Mouse (Mus musculus) neural tube, embryonic 12.5 days (tissue): Measurements from ENCODE around the gene Grcc10. TPM values are rescaled to one million over a fixed set of nuclear protein-coding genes. Genes with fewer than 3 reads are reported as not detected.
A peak's percentile ranks its signal among the peaks of the same experiment; 100 is the strongest.

Source experiments
- ATAC-seq: fragments of 200-750 bp; cut with Nextera tagmentation; 2 replicates; pipeline ENCODE4 v1.8.0; 2017; ENCODE audit warnings: low read depth, mild to moderate bottlenecking, moderate TSS enrichment, moderate library complexity; ENCODE audit not compliant: low FRiP score
- H3K27ac ChIP-seq: fragments of 300-500 bp; sonication (generic); 2 replicates; pipeline ENCODE4 v1.5.1; 2016
- H3K27me3 ChIP-seq: fragments of 300-500 bp; sonication (generic); replicated peaks from 2 replicates; pipeline ENCODE4 v1.6.1; 2016; ENCODE audit warnings: mild to moderate bottlenecking
- H3K36me3 ChIP-seq: fragments of 300-500 bp; sonication (generic); 2 replicates; pipeline ENCODE4 v1.6.1; 2016; ENCODE audit warnings: mild to moderate bottlenecking
- H3K4me1 ChIP-seq: fragments of 300-500 bp; sonication (generic); 2 replicates; pipeline ENCODE4 v1.6.1; 2016
- H3K4me2 ChIP-seq: fragments of 300-500 bp; sonication (generic); replicated peaks from 2 replicates; pipeline ENCODE4 v1.6.1; 2016; ENCODE audit warnings: mild to moderate bottlenecking
- H3K4me3 ChIP-seq: fragments of 300-500 bp; sonication (generic); 2 replicates; pipeline ENCODE4 v1.5.1; 2016
- H3K9ac ChIP-seq: fragments of 300-500 bp; sonication (generic); 2 replicates; pipeline ENCODE4 v1.6.1; 2016; ENCODE audit warnings: mild to moderate bottlenecking
- H3K9me3 ChIP-seq: fragments of 300-500 bp; sonication (generic); 2 replicates; pipeline ENCODE4 v1.6.1; 2016; ENCODE audit warnings: mild to moderate bottlenecking
- WGBS: fragments of 180-500 bp; shearing (Covaris S2); methylation state at CpG from one replicate; pipeline ENCODE4 v1.1.7; 2016; 5-methylcytosine and 5-hydroxymethylcytosine counted together
- polyA plus RNA-seq: library from polyadenylated mRNA; unstranded; fragments of >200 nt; fragmentation: Nextera tagmentation; extraction: Ambion mirVana; gene quantifications from 2 replicates; pipeline ENCODE4 v1.2.1, GENCODE M21; 2016

Grcc10 gene
- polyA plus RNA-seq, 1 experiment from 2014 or later, result 527 TPM

- no peak for ATAC-seq
- Histone ChIP-seq H3K27me3 (no peaks in the 10 kb centered on the region), H3K4me3 (peak overlapping the region; percentile 64), H3K9ac (peak overlapping the region; percentile 40), H3K4me1 (peaks cover 44% of the 10 kb centered on the region), H3K27ac (peak overlapping the region; percentile 99; the same call in 1 of the 2 replicates), H3K9me3 (no peaks in the 10 kb centered on the region), H3K36me3 (peaks cover 29% of the 10 kb centered on the region), H3K4me2 (peak overlapping the region; percentile 77)
- WGBS, result 71% methylated on average over 3 of the region's 3 CpGs
These were observed 668 bp upstream of the Grcc10 start for GRCm38 (mm10) chr6:124741842-124742241.

DNA sequence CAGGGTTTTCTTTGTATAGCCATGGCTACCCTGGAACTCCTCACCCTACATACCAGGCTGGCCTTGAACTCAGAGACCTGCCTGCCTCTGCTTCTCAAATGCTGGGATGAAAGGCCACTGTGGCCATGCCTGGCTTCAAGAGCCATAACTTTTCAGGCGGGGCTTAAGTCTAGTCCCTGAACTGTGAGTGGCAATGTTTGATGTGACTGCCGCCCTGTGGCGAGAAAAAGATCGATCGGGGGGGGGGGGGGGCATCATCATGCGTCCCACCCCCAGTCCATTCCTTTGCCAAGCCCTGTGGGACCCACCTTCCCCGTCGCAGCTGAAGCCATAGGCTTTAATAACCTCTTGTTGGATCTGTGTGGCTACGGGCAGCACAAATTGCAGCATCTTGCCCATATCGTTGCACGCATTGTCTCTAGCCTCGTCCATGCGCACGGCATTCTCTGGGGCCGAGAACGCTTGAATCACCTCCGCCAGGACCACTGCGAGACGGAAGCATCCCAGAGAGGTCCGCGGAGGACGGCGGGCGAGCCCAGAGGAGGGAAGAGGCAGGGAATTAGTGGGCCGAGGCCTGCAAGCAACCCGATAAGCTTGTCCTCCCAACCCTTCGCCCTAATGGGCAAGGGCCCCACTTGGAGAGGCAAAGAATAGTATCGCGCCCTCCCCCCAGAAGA lies 825 bp downstream of the Grcc10 start:
- H3K4me3 ChIP-seq, result peak overlapping the region; percentile 64
- peak overlapping the region; percentile 99 for H3K27ac ChIP-seq
- H3K36me3 ChIP-seq, result peaks cover 25% of the 10 kb centered on the region
- peak overlapping the region; percentile 89 for H3K9ac ChIP-seq
- H3K27me3 ChIP-seq, result no peaks in the 10 kb centered on the region
- WGBS, result under 1% methylated on average over 29 of the region's 29 CpGs
- peak; percentile 29 for ATAC-seq
- peaks cover 32% of the 10 kb centered on the region for H3K4me1 ChIP-seq
- no peaks in the 10 kb centered on the region for H3K9me3 ChIP-seq
- H3K4me2 ChIP-seq, result peak overlapping the region; percentile 77

- no peak for ATAC-seq
- no peaks in the 10 kb centered on the region for H3K27me3 ChIP-seq
- H3K9ac ChIP-seq, result no peak overlapping the region
- no peak overlapping the region for H3K4me3 ChIP-seq
- 83% methylated on average over 10 of the region's 10 CpGs for WGBS
- H3K4me2 ChIP-seq, result 0 out of 2 replicates have a peak overlapping the region, but pooled peaks have one; percentile 77
- peaks cover 26% of the 10 kb centered on the region for H3K4me1 ChIP-seq
- no peaks in the 10 kb centered on the region for H3K9me3 ChIP-seq
- peaks cover 16% of the 10 kb centered on the region for H3K36me3 ChIP-seq
- no peak overlapping the region for H3K27ac ChIP-seq
These were observed 1.9 kb downstream of the Grcc10 start for GRCm38 (mm10) chr6:124739231-124739796.

DNA sequence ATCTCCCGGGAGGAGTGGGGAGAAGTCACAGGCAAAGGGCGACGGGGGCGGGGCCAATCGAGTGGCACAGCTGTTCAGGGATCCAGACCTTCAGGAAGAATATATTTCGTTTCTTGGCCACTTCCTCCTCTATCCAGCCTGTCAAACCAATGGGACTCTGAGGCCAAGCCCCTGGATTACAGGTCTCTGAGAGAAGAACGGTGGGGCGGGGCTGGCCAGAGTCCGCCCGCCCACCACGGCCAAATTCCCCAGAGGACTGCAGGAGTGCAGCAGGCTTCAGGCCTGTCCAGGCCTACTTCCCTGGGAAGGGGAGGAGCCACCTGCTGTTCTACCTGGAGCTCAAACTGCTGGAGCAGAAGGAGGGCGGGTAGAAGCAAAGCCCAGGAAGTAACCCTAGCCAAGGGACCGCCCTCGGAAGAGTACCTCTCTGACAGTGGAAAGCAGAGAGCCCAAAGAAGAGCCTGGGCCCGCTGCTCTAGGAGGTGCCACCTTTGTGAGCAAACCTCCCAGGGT lies 2.6 kb downstream of the Grcc10 start, which contains the start of gene Ptpn6:
Ptpn6 (minus strand) TSS at position 204 of the 513 bp plus-strand sequence.
- peaks cover 10% of the 10 kb centered on the region for H3K36me3 ChIP-seq
- H3K27ac ChIP-seq, result no peak within 1 kb of the TSS
- no peaks in the 10 kb centered on the region for H3K9me3 ChIP-seq
- no peaks in the 10 kb centered on the region for H3K27me3 ChIP-seq
- 26% methylated on average over 15 of the region's 15 CpGs for WGBS
- no peak within 1 kb of the TSS for H3K9ac ChIP-seq
- H3K4me3 ChIP-seq, result no peak within 1 kb of the TSS
- no peak for ATAC-seq
- H3K4me2 ChIP-seq, result peak within 1 kb of the TSS; percentile 77; the same call in 1 of the 2 replicates
- H3K4me1 ChIP-seq, result peaks cover 26% of the 10 kb centered on the region

GRCm38 (mm10) chr6:124737040-124737439 lies 4.1 kb downstream of the Grcc10 start:
- H3K4me3 ChIP-seq, result no peak overlapping the region
- no peaks in the 10 kb centered on the region for H3K36me3 ChIP-seq
- H3K27me3 ChIP-seq, result no peaks in the 10 kb centered on the region
- no peak overlapping the region for H3K4me2 ChIP-seq
- no peak overlapping the region for H3K9ac ChIP-seq
- no peak overlapping the region for H3K27ac ChIP-seq
- ATAC-seq, result no peak
- 93% methylated on average over 11 of the region's 11 CpGs for WGBS
- H3K4me1 ChIP-seq, result peaks cover 28% of the 10 kb centered on the region
- no peaks in the 10 kb centered on the region for H3K9me3 ChIP-seq

GRCm38 (mm10) chr6:124734417-124734816 lies 6.8 kb downstream of the Grcc10 start:
- H3K9ac ChIP-seq, result no peak overlapping the region
- H3K4me2 ChIP-seq, result no peak overlapping the region
- ATAC-seq, result no peak
- H3K9me3 ChIP-seq, result no peaks in the 10 kb centered on the region
- WGBS, result 95% methylated on average over 3 of the region's 3 CpGs
- no peak overlapping the region for H3K4me3 ChIP-seq
- peaks cover 15% of the 10 kb centered on the region for H3K4me1 ChIP-seq
- no peaks in the 10 kb centered on the region for H3K27me3 ChIP-seq
- no peaks in the 10 kb centered on the region for H3K36me3 ChIP-seq
- H3K27ac ChIP-seq, result no peak overlapping the region

DNA sequence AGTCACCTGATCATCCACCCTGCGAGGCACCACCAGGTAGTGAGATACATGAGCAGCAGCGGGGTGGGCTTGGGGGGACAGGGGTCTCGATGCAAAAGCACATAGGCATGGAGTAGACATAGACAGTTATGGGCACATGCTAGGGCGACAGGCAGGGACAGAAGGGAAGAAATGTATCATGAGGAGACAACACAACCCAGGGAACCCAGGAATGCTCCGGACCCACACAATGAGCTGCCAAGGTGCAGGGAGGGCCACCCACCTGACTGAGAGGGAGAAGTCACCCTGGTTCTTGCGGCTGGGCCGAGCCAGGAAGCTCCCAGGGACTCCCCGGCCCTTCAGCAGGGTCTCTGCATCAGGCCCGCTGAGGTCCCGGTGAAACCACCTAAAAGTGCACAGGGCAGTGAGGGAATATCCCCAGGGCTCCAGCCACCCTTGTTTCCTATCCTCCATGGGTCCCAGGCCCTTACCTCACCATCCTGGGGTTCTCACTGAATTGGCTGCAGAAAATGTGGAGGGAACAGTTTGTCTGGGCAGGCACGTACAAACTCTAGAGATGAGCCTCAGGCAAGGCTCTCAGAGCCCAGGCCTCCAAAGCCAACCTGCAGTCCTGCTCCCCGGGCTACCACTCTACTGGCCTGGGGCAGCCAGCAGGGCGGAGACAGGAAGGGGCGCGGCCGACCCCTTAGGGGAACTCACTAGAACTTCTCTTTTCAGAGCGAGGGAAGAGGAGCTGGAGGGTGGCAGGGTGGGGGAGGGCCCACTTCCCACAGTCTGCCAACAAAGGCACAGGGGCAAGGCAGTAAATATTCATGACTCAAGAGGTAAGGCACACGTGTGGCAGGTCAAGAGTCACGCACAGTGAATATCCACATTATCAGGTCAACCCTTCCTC lies 8.5 kb downstream of the Grcc10 start:
- 0 out of 2 replicates have a peak, but pooled peaks cover 5% of the 10 kb centered on the region for H3K4me1 ChIP-seq
- H3K4me3 ChIP-seq, result 0 out of 2 replicates have a peak overlapping the region, but pooled peaks have one; percentile 2
- no peaks in the 10 kb centered on the region for H3K9me3 ChIP-seq
- no peaks in the 10 kb centered on the region for H3K27me3 ChIP-seq
- 51% methylated on average over 19 of the region's 19 CpGs for WGBS
- H3K27ac ChIP-seq, result no peak overlapping the region
- H3K4me2 ChIP-seq, result no peak overlapping the region
- no peak overlapping the region; the same call in 1 of the 2 replicates for H3K9ac ChIP-seq
- no peak for ATAC-seq
- H3K36me3 ChIP-seq, result no peaks in the 10 kb centered on the region

- no peaks in the 10 kb centered on the region for H3K36me3 ChIP-seq
- no peak overlapping the region for H3K9ac ChIP-seq
- no peak overlapping the region for H3K4me3 ChIP-seq
- no peaks in the 10 kb centered on the region for H3K9me3 ChIP-seq
- H3K27ac ChIP-seq, result no peak overlapping the region
- 0 out of 2 replicates have a peak, but pooled peaks cover 5% of the 10 kb centered on the region for H3K4me1 ChIP-seq
- H3K27me3 ChIP-seq, result no peaks in the 10 kb centered on the region
- WGBS, result 88% methylated on average over 7 of the region's 7 CpGs
- no peak for ATAC-seq
- no peak overlapping the region for H3K4me2 ChIP-seq
These were observed 10.1 kb downstream of the Grcc10 start for GRCm38 (mm10) chr6:124731038-124731437.

- no peaks in the 10 kb centered on the region for H3K9me3 ChIP-seq
- no peak overlapping the region for H3K4me2 ChIP-seq
- H3K27me3 ChIP-seq, result no peaks in the 10 kb centered on the region
- H3K36me3 ChIP-seq, result no peaks in the 10 kb centered on the region
- no peak overlapping the region for H3K27ac ChIP-seq
- no peak for ATAC-seq
- H3K9ac ChIP-seq, result no peak overlapping the region
- 81% methylated on average over 8 of the region's 8 CpGs for WGBS
- no peak overlapping the region for H3K4me3 ChIP-seq
- 0 out of 2 replicates have a peak, but pooled peaks cover 5% of the 10 kb centered on the region for H3K4me1 ChIP-seq
These were observed 11.1 kb downstream of the Grcc10 start for GRCm38 (mm10) chr6:124729850-124730705.

DNA sequence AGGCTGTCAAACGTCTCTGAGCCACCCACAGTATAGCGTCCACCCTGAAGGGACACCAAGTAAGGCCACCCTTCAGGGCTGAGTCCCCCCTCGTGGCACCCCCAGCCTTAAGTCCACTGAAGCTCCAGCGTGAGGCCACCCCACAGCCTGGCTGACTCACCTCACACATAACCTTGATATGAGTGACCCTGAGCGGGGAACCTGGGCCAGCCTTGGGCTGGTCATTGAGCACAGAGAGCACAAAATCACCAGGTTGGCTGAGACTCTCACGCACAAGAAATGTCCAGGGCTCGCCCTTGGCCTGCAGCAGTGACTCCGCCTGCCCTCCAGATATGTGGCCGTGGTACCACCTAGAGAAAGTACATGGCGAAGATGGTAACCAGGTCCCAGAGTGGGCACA lies 12.6 kb downstream of the Grcc10 start:
- H3K4me3 ChIP-seq, result no peak overlapping the region
- no peaks in the 10 kb centered on the region for H3K27me3 ChIP-seq
- H3K27ac ChIP-seq, result no peak overlapping the region
- H3K36me3 ChIP-seq, result no peaks in the 10 kb centered on the region
- no peaks in the 10 kb centered on the region for H3K9me3 ChIP-seq
- H3K4me1 ChIP-seq, result 0 out of 2 replicates have a peak, but pooled peaks cover 5% of the 10 kb centered on the region
- H3K4me2 ChIP-seq, result no peak overlapping the region
- H3K9ac ChIP-seq, result no peak overlapping the region
- 93% methylated on average over 10 of the region's 10 CpGs for WGBS
- no peak for ATAC-seq

GRCm38 (mm10) chr6:124724472-124724871 lies 16.7 kb downstream of the Grcc10 start:
- no peaks in the 10 kb centered on the region for H3K36me3 ChIP-seq
- no peaks in the 10 kb centered on the region for H3K9me3 ChIP-seq
- no peak for ATAC-seq
- no peak overlapping the region for H3K27ac ChIP-seq
- H3K9ac ChIP-seq, result no peak overlapping the region
- H3K27me3 ChIP-seq, result no peaks in the 10 kb centered on the region
- no peak overlapping the region for H3K4me3 ChIP-seq
- 86% methylated on average over 10 of the region's 10 CpGs for WGBS
- H3K4me1 ChIP-seq, result no peaks in the 10 kb centered on the region
- no peak overlapping the region for H3K4me2 ChIP-seq
